Mouse (Mus musculus) urinary bladder, adult 18-20 months (tissue): ENCODE results near the gene Psma3.
"Not testable (repeated sequence)": the region's sequence is repeated elsewhere in the genome, so short reads cannot be mapped to it uniquely, and the experiment has no call there.

ENCODE experiments used
- DNase-seq, 2 experiments: peaks; one replicate each; pipeline ENCODE4 v3.0.0; 2022; ENCODE audit warnings: low spot score in 2 of 2, mixed read lengths in 2 of 2

The Psma3 gene

DNA sequence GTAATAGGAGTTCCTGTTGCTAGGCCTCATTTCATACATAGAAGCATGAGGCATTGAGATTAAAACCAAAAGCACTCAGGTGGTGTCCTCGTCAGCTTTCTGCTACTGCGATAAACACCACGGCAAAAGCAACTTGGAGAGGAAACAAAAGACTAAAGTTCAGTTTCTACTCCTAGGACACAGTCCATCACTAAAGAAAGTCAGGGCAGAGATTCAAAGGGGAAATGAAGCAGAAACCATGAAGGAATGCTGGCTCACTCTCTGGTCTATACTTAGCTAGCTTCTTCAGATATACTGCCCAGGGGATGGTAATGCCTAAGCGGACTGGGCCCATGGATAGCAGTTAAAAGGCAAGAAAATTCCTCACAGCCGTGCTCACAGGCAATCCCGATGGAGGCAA, 27.0 kb downstream of the Psma3 start:
- no peak for DNase-seq

DNA sequence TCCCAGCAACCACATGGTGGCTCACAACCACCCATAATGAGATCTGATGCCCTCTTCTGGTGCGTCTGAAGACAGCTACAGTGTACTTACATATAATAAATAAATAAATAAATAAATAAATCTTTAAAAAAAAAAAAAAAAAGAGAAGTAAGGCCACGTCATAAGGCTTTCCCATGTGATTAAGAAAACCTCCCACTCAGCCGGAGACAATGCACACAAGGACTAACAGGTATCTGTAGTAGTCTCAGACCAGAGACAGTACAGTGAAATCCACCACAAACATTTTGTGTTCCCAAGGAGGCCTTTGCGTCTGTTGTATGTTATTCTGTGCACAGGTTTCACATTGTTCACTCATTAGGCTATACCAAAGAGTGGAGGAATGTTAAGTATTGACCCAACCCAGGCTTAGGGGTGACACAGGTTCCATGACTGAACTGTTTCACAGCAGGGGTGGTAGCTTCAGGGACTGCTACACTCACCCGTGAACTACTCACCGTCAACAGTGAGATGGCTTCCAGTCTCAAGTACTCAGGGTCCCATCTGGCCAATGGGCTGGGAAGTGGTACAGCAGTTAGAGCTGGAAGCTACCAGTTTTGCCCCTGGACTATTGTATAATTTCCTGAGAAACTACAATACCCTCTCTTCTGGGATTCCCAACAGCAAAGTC, 29.5 kb downstream of the Psma3 start:
- DNase-seq, result no peak

DNA sequence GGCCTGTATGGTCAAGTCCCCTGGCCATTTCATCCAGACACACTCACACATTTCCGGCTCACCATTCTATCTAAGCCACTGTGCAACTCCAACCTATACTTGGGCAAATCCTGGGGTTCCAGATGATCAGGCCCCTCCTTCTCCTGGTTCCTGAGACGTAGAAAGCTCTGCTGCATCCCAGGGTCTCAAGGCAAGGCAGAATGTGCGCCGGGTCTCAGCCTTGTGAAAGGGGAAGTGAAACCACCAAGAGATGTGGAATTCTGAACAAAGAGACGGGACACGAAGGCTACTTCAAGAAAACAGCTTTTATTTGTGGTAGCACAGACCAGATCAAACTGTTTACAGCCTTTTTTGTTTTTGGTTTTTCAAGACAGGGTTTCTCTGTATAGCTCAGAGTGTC, 31.7 kb downstream of the Psma3 start:
- DNase-seq, result no peak

DNA sequence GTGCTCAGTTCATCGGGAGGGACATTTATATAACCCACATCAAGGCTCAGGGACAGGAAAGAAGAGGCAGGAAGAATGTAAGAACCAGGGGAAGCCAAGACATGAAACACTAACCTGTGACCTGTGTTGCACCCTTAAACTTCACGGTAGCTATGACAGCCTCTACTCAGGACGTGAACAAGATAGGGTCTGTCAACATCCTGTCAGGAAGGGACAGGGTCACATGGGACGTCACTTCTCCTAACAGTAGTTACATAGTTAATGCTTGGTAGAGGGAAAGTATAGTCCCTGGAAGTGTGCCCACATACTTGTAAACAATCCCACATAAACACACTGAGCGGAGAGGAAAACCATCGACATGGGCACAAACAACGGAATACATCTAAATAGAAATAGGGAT, 32.5 kb downstream of the Psma3 start:
- DNase-seq, result no peak

DNA sequence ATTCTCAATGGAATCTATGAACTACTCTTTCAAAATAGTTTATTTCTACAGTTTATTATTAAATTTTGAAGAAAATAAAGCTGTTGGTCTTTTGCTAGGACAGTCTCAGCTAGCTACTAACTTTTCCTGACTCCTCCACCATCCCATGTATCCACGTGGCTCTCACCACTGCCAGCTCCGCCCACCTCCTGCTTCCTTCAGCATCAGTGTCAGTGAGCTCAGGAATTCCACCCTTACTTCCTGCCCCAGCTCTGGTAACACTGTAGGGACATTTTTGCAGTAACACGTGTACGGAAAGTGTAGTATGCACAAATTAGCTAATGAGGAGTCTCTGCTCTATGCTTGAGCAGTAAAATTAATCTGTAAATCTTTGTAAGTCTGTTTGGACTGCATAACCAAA, 35.3 kb downstream of the Psma3 start:
- DNase-seq, result no peak

DNA sequence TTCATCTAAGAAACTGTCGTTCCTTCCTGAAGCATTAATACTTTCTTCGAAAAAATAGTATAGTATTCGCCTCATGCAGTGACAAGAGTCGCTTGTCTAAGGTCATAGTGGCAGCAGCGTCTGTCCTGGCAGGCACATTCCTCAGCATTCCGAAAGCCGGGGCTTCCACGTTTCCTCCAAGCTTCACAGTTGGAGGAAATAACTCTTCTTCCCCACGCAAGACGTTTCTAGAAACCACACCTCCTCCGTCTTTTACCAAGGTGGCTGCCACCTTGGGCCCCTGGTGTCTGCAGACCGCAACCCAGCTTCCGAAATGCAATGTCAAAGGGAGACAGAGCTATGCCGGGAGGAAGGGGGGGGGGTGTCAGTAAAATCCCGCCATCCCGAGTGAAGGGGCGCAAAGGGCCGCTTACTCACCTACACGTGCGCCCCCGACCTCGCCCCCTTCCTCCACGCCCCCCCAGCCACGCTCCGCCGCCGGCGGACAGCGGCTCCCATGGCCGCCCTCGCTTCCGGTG, 40.5 kb downstream of the Psma3 start:
- DNase-seq, result no peak

DNA sequence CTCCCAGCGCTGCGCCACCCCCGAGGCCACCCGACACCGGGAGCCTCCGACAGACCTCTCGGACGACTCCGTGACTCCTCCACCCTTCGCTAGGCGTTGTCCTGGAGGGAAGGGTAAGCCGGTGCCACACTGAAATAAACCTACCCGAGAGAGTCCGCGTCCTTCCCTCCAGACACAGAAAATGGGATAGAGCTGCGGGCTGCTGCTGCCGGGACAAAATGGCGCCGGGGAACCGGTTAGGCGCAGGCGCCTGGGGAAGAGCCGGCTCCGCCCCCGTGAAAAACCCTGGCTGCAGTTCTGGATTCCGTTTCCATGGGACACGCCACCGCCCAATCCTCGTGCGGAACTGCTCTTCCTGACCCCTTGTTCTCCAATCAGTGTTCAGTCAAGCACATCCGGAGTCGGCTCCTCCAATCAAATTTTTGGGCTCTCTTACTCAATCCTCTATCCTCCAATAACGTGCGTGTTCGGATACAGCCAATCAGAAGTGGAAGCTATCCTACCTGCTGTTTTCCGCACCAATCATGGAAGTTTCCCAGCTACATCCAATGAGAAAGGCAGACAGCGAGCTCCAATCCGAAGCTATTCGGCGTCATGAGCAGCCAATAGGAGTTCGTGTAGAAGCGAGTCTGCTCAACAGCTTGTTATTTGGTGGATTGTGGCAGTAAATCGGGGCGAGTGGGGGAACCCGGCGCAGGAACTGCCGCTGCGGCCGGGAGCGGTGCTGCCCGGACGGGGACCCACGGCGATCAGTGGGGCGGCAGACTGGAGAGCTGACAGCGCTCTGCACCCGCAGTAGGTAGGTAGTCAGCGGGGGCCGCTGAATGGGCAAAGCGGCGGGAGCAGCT, 41.2 kb downstream of the Psma3 start, which contains the start of gene Arid4a:
Gene Arid4a (plus strand): TSS at position 628 of the 848 bp plus-strand sequence.
- peak; percentile 91 to 96 for DNase-seq

DNA sequence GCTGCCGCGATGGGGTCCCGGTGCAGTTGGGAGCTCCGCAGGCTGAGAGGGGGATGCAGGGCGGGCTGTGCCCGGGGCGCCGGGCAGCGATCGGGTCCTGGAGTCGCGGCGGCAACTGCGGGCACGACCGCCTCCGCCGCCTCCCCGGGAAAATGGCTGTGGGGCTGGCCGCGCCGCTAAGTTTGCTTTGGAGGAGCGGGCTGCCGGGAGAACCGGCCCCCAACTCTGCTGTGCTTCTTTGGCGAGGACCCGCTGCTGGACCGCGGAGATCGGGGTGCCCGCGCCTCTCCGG, 41.7 kb downstream of the Psma3 start:
- no peak for DNase-seq

DNA sequence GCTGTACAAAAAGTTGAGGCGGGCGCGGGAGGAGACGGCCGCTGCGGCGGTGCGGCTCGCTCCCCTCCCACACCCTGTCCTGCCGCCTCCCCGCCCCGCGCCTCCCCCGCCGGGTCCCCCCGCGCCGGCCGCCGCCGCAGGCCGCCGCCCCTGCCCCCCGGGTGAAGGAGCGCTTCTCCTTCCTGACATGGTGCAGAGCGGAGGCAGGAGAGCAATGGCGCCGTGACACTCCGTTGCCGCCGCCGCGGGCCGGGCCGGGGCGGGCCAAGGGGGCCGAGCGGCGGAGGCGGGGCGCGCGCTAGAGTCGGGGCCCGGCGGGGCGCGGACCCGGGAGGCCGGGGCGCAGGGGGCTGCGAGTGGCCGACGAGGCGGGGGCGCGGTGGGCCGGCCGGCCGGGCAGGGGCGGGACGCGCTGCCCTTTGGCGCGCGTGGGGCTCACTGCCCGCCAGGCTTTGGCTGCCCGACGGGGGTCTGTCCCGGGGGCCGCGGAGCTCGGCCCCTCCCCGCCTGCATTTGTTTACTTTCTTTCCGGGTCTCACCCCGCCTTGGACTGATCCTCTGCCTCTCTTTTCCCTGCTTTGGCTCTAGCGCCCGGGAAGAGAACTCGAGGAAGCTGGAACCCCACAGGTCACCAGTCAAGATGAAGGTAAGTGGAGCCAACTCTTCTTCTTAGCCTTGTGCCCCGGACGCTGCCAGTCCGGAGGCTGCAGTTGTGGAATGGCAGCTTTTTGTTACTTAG, 42.3 kb downstream of the Psma3 start:
- peak; percentile 35 to 56 for DNase-seq

DNA sequence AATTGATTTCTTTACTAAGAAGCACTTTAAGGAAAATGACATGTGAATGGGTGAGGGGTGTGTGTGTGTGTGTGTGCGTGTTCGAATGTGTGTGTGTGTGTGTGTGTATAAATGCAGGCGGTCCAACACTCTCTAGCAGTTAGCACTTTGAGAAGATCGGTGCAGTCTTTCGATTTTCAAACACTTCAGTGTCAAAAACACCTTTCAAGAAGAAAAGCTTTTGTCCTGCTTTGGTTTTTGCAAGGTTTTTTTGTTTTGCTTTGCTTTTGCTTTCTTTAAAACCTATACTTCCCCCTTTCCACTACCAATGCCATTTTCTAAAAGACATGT, 42.8 kb downstream of the Psma3 start:
- no peak for DNase-seq

DNA sequence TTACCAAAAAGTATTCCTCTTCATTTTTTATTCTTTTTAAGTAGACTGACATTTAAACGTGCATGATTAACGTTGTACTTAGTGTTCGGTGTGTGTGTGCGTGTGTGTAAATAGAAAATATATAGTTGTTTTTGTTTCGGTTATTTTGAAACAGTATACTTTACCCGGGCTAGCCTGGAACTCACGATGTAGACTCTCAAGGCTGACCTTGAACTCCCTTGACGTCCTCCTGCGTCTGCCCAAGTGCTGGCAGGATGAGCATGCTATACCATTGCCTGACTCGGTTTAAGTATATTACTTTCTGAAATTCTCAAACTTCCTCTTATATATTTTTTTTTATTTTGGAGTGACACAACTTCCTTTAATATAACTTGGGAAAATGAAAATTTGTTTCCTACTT, 43.4 kb downstream of the Psma3 start:
- DNase-seq, result no peak

DNA sequence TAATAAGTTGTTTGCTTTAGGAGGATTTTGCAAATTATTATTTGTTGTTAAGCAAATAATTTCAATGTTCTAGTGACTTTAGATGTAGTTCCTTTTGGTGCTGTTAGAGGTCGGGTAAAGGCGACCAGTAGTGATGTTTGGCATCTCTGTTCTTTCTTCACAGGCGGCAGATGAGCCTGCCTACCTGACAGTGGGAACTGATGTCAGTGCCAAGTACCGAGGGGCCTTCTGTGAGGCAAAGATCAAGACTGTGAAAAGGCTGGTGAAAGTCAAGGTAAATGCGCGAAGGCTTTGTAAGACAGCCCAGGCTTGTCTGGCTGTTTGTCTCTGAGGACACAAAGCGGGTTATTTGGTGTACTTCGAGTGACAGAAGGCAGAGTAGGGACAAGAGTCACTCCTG, 44.8 kb downstream of the Psma3 start:
- DNase-seq, result no peak

DNA sequence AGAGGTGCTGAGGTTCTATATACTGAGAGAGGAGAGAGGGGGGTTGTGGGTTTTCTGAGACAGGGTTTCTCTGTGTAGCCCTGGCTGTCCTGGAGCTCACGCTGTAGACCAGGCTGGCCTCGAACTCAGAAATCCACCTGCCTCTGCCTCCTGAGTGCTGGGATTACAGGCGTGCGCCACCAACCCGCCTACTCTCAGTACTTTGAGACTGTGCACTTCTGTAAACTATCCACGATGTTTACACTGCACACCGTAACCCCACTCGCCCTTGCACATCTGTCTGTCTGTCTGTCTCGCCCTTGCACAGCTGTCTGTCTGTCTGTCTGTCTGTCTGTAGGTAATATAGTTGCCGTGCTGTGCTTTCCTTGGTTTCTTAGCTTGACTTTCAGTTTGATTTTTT, 50.0 kb downstream of the Psma3 start:
- DNase-seq, result no peak

DNA sequence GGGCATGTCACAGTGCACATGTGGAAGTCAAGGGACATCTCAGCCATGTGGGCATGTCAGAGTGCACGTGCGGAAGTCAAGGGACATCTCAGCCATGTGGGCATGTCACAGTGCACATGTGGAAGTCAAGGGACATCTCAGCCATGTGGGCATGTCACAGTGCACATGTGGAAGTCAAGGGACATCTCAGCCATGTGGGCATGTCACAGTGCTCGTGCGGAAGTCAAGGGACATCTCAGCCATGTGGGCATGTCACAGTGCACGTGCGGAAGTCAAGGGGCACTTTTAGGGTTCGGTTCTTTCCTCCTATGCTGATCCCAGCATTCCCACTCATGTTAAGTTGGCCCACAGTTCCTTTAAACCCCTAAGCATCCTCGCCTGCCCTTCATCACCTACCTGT, 53.8 kb downstream of the Psma3 start:
- DNase-seq, result not testable (repeated sequence)

DNA sequence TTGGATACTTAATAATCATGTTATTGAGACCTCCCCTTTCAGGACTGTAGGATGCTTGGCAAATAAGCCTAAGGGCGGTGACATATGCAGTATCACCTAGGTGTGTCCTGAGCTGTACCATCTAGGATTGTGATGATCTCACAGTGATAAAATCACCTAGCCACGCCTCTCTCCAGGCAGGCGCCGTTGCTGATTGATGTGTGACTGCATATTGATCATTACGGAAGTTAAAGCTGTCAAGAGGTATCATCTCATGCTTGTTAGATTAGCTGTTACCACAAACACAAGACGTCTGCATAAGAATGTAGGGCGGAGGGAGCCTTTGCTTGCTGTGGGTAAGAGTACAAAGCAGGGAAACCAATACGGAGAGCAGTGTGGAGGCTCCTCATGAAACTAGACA, 55.8 kb downstream of the Psma3 start:
- no peak for DNase-seq

DNA sequence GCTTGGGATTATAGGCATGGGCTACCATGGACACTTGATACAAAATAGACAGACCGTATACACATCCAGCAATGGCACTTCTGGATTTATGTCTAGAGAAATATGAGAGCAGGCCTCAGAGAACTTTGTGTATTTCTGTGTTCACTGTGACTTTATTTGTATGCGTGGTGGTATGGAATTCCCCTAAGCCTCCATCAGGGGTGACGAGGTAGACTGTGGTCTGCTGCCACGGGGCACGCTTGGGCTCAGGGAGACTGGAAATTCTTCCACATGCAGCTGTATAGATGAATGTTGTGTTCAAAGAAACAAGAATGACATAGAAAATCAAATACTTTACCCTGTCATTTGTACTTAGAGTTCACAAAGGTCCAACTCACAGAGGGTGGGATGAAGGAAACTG, 56.3 kb downstream of the Psma3 start:
- DNase-seq, result no peak

DNA sequence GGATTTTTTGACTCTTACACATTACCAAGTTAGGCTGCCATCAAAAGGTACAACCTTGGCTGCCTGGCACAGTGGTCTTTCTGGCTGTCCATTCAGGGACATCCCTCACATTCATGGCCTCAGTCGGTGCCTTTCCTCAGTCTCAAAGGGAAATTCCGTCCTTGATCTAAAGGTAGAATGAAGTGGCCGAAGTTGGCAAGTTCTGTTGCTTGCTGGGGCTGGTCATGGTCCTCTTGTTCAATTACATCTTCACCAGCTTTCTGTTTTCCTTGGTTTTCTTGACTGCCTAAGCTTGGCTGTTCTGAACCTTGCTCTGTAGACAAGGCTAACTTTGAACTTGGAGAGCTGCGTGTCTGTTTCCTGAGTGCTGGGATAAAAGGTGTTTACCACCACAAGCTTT, 61.4 kb downstream of the Psma3 start:
- DNase-seq, result no peak

DNA sequence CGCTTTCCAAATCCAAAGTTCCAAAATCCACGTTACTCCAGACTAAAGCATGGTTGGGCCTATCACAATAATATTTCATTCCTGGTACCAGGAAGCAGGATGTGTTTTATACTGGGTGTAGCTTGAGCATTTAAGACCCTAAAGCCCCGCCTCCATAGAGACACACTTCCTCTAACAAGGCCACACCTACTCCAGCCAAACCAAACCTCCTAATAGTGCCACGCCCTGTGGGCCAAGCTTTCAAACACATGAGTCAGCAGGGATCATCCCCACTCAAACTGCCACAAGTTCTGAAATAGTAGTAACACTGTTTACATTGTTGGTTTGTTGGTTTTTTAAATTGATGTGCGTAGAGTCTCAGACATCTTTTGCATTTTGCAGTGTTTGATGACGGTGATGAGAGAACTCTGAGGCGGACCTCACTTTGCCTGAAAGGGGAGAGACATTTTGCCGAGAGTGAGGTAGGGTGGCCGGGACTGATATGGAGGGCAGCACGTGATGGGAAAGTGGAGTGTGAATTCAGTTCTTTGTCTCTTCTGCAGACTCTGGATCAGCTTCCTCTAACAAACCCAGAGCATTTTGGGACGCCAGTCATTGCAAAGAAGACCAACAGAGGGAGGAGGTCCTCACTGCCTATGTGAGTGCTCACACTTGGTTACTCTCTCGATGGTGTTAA, 62.4 kb downstream of the Psma3 start:
- DNase-seq, result no peak

DNA sequence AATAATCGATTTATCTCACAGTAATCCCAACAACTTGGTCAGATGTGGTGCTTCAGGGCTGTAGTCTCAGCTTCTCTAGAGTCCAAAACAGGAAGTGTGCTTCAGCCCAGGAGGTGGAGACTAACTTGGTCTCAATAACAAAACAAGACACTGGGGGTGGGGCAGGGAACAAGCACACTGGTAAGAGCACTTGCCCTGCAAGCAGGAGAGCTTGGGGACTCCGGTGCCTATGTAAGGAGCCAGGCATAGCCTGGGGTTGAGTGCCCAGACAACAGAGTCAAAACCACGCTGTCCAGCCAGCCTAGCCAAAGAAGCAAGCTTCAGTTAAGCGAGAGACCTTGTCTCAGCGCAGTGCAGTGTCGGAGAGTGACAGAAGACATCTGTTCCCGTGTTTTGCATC, 66.0 kb downstream of the Psma3 start:
- peak in 1 of 2 experiments; percentile 15 for DNase-seq

DNA sequence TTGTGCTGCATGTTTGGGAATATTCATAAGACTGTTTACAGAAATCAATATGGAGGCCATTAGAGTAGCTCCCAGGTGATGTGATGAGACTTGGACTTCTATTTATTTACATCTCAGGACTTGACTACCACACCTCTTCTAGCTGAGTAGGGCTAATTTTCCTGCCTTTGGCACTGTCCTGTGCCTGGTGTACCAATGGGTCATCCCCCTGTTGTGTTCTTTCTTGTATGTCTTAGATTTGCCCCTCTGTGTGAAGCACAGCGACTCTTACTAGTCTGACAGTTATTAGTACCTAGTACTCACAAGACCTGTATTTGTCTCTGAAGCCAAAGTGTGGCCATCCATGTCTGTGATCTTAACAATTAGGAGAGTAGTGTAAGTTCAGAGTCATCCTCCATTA, 68.0 kb downstream of the Psma3 start:
- no peak for DNase-seq

DNA sequence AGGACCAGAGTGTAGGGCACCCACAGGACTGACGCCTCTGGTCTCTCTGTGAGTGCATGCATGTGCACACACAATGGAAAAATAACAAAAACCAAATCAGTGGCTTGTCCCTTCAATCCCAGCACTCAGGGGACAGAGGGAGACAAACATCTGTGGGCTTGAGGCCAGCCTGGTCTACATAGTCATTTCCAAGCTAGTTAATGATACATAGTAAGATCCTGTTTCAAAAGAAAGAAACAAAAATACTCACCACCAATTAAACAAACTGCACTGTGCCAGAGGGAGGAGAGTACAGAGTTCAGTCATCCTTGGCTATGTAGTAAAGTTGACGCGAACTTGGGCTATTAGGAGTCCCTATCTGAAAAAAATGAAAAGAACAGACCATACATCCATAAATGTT, 69.2 kb downstream of the Psma3 start:
- no peak for DNase-seq

DNA sequence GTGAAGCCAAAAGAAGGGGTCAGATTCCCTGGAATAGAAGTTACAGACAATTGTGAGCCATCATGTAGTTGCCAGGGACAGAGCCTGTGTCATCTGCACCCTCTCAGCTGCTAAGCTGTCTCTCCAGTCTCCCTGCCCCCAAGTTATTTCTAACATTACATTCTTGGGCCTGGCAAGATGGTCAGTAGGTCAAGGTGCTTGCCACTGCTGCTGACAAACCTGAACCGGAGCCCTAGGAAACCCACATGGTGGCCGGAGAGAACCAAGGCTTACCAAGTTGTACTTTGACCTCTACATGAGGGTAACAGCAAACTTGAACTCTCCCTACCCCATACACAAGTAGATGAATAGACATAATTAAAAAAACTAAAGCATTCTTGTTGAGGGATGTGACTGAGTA, 70.1 kb downstream of the Psma3 start:
- DNase-seq, result no peak
